Mouse (Mus musculus) retina, embryonic 14.5 days (tissue): ENCODE results near the gene Klc3.
A peak's percentile ranks its signal among the peaks of the same experiment; 100 is the strongest.

Experiments used
- DNase-seq: peaks from one replicate; pipeline ENCODE4 v3.0.0-alpha.2; 2015; ENCODE audit warnings: low spot score

Gene Klc3

DNA sequence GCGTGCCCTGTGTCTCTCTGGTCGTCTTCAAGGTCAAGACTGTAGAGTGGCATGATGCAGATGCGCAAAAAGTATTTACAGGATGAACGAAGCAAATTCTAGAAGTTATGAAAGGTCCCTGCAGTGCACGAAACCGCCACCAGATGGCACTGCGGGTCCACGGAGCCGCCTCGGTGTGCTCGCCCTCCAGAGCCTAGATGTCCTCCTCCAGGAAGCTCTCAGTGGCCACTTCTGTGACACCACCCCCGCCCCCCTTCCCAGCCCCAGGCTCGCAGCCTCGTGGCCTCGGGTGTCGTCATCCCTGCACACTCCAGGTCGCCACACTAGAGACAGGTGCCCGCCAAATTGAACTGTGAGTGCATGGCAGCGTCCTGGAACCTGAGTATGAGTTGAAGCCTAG is 1.5 kb upstream of the Klc3 start:
- peak; percentile 93 for DNase-seq

DNA sequence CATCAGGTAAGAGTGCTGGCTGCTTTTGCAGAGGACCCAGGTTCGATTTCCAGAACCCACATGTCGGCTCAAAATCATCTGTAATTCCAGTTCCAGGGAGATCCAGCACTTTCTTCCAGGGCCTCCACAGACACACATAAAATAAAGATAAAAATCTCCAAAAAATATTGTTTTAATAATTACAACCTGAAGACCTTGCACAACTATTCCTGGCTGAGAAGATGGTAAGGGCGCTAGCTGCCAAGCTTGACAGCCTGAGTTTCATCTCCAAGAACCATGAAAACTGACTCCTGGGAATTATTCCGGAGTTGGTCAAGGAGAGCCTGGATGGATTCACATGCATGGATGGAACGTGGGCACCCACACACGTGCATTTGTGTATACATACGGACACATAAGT is 572 bp upstream of the Klc3 start, which contains the start of gene Ckm:
Ckm (plus strand) TSS at position 301 of the 400 bp plus-strand sequence.
- no peak for DNase-seq

GRCm38 (mm10) chr7:19402535-19403112 is 1.3 kb downstream of the Klc3 start:
- DNase-seq, result no peak

DNA sequence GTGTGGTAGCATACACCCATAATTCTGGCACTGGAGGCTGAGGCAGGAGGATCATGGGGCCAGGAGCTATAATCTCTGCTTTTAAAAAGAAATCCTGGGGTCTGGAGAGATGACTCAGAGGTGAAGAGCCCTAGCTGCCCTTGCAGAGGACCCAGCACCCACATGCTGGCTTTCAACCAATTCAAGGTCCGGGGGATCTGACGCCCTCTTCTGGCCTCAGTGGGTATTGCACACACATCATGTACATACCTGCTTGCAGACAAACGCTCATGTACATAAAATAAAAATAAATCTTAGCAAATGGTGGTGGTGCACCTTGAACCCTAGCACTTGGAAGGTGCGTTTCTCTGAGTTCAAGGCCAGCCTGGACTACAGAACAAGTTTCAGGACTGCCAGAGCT is 3.0 kb downstream of the Klc3 start:
- DNase-seq, result no peak

DNA sequence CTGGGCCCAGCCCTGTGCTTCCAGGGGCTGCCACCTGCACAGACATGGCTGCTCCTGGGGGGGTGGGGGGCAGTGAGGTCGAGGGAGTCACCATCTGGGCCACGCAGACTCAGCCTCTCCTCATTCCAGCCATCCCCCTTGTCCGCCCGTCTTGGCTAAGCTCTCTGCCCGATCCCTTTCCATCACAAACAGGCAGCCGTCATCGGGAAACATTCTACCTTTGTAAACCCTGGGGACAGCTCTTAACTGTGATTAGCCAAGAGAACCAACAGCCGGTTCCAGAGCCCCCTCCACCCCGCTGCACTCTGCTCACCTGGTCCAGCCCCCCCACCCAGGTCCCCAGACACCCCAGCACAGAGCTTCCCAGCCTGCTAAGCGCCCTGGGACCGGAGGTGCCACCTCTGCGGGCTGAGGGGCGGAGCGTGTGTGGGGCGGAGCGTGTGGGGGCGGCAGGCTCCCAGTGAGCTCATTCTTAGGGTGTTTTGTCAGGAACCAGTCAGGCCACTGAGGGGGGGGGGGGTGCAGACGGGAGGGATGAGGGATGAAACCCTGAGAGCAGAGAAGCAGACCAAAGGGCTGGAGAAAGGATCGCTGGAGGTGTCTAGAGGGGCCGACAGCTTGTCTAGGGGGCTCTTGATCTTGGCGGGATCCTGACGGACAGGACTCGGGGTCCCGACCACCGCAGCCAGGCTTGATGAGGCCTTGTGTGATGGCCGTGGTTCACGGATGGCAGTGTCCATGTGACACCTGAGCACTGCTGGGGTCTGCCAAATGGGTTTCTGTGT is 4.2 kb downstream of the Klc3 start:
- DNase-seq, result peak; percentile 61

DNA sequence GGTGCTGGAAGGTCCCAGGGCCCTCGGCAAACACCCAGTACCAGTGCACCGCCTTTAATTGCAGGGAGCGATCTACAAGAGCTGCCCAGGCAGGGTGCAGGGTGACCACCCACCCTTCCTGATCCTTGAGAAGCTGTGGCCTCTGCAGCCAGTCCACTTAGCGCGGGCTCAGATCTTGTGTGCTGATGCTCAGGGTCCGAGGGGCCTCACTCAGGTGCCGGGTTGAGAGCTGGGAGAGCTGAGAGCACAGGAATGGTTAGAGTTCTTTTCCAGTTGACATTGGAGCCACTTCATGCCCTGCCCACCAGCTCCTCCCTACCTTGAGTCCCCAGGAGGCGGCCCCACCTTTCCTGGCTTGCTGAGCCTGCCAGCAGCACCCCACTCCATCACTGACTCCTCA is 9.4 kb downstream of the Klc3 start:
- DNase-seq, result no peak

DNA sequence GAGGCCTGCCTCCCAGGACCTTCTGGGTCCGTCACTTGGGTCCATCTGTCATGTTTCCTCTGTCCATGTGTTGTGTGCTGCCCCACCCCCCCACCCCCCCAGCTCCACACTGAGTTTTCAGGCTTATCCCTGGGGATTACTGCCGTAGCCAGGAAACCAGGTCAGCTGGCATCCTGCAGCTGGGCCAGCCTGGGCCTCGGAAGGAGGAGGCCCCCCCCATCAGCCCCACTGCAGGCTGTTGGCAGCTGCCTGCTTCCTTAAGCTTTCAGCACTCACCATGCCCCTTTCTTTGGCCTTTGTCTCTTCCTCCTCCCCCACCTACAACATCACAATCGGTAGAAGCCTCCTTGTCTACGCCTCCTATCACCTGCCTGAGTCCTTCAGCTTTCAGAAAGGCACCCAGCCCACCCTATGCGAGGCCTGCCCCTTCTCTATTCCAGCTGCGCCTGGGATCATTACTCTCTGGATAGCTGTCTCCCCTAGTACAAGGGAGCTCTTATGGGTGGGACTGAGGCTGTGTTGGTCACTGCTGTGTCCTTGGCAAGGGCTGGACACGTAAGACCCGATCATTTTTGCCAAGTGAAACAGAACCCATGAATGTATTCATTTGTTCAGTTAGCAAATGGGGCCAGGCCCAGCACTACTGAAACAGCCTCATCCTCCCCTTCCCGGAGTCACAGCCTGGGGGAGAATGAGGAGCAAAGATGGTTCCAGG is 15.0 kb downstream of the Klc3 start:
- peak; percentile 74 for DNase-seq

- DNase-seq, result no peak
Measured at GRCm38 (mm10) chr7:19383708-19384107, 20.2 kb downstream of the Klc3 start.

- no peak for DNase-seq
Measured at GRCm38 (mm10) chr7:19382166-19382541, 21.8 kb downstream of the Klc3 start.

GRCm38 (mm10) chr7:19381377-19382165 is 22.3 kb downstream of the Klc3 start, which contains the start of gene Ercc2:
Gene Ercc2 (plus strand): TSS chr7:19382010.
- peak; percentile 99 for DNase-seq

- no peak for DNase-seq
Measured at GRCm38 (mm10) chr7:19378049-19378448, 25.9 kb downstream of the Klc3 start.

GRCm38 (mm10) chr7:19376019-19376418 is 27.9 kb downstream of the Klc3 start:
- no peak for DNase-seq

GRCm38 (mm10) chr7:19375368-19375767 is 28.5 kb downstream of the Klc3 start:
- no peak for DNase-seq

DNA sequence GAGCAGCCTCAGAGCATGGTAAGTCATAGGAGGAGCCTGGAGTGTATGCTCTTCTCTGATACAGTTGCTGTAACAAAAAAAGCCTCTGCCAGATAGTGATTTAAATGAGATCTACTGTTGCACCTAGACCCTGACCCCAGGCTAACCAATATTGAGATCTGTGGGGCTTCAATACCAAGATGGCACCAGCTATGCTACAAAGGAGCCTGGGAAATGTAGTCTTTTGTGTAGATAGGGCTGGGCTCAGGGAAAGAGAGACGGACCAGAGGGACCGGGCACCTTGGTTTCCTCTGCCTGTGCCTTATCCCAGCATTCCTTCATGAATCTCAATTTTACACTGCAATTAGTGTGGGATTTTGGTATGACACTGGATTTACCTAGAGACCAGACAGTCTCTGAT is 30.5 kb downstream of the Klc3 start:
- no peak for DNase-seq

DNA sequence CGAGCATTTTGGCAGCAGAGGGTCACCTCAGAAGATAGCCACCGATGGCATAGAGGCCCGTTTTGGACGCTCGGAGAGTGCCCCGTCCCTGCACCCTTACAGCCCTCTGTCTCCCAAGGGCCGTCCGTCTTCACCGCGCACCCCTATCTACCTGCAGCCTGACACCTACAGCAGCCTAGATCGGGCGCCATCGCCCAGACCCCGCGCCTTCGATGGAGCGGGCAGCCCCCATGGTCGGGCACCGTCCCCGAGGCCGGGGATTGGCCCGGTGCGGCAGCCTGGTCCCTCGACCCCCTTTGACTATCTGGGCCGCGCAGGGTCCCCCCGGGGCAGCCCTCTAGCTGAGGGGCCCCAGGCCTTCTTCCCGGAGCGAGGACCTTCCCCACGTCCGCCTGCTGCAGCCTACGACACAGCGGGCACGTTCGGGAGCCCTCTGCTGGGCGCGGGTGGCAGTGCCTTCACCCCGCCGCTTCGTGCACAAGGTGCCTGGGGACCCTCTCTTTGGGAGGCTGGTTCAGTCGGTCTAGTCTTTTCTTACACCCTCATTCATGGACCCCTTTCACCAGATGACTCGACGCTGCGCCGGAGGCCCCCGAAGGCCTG is 34.0 kb downstream of the Klc3 start:
- DNase-seq, result peak; percentile 83

DNA sequence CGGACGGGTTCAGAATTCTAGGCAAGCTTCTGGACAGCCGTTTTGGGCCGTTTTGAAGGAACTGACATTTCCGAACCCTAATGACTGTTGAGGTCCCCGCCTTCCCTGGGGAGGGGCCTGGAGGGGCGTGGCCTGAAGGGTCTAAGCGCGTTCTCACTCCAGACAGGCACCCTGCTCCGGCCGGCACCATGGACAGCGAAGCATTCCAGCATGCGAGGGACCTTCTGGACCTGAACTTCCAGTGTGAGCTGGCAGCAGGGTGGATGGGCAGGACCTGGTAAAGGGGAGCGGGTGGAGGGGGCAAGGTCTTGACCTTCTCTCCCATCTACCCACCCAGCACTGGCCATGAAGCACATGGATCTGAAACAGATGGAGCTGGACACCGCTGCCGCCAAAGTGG is 35.5 kb downstream of the Klc3 start:
- no peak for DNase-seq

DNA sequence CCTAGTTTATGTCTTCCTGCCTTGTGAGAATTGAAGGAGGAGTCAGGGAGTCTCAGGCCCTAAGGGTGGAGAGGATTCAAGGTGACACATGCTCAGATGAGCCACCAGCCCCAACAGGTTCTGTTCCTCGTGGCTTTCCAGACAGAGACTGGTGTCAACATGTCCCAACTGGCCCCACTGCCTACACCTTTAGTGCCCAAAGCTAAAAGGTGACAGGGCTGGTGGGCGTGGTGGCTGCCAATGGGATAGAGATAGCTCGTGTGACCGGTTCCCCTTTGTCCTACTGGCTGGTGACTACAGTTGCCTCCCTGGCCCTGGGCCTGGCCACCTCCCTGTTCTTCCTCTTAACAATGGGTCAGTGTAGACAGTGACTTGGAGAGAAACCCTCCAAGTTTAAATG is 38.5 kb downstream of the Klc3 start:
- no peak for DNase-seq

- DNase-seq, result peak; percentile 80
Measured at GRCm38 (mm10) chr7:19363881-19364280, 40.0 kb downstream of the Klc3 start.

DNA sequence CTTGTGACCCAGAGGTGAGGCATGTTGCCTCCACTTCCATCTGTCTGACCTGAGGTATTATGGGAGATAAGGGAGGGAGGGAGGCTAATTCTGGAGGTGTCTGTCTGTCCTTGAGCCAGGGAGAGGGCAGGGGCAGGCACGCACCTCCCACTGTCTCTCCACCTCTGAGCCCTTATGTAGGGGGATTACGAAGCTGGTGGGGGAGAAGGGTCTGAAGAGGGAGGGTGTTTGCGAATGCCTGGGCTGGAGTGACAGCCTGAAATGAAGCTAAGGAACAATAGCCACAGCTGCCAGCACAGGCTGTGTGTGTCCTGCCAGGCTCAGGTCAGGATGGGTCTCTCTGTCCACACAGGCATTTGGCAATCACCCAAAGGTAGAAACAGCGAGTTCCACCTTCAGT is 41.6 kb downstream of the Klc3 start:
- DNase-seq, result peak; percentile 23

DNA sequence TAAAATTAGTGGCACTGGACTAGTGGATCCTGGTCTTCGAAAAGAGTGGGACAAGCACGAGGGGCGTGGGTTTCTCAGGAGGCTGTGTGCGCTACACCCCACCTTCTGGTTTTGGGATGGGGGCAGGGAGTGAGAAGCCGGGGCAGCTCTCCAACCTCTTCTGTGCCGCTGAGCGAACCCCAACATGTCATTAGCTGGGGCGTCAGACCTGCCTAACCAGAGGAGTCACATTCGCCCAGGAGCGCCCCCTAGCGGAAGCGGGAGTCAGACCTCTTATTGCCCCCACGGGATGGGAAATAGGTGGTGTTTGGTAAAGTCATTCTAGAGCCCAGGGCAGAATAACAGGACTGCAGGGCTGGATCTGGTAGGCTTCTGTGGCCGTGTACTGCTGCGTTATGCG is 42.2 kb downstream of the Klc3 start:
- peak; percentile 79 for DNase-seq

GRCm38 (mm10) chr7:19360944-19361343 is 43.0 kb downstream of the Klc3 start:
- DNase-seq, result peak; percentile 87
